Mouse (Mus musculus) frontal cortex, postnatal 25 days (tissue): ENCODE results near the gene Adh6a.

Experiments used
- DNase-seq, 2 experiments: peaks; one replicate each; pipeline ENCODE4 v3.0.0; 2022; ENCODE audit warnings: low spot score in 2 of 2

Adh6a gene

GRCm38 (mm10) chr3:138312965-138313364 is at the start of gene Adh6a:
Adh6a (plus strand) TSS chr3:138313286.
- DNase-seq, result no peak

GRCm38 (mm10) chr3:138264648-138265047 is 48.4 kb upstream of the Adh6a start:
- DNase-seq, result no peak

GRCm38 (mm10) chr3:138270507-138270906 is 42.6 kb upstream of the Adh6a start:
- DNase-seq, result no peak

GRCm38 (mm10) chr3:138271297-138271696 is 41.8 kb upstream of the Adh6a start:
- no peak for DNase-seq

- no peak for DNase-seq
These were observed 40.0 kb upstream of the Adh6a start for GRCm38 (mm10) chr3:138273080-138273479.

GRCm38 (mm10) chr3:138275100-138275499 is 38.0 kb upstream of the Adh6a start:
- no peak for DNase-seq

GRCm38 (mm10) chr3:138282556-138282955 is 30.5 kb upstream of the Adh6a start:
- DNase-seq, result no peak

- DNase-seq, result no peak
These were observed 29.3 kb upstream of the Adh6a start for GRCm38 (mm10) chr3:138283831-138284230.

GRCm38 (mm10) chr3:138285986-138286385 is 27.1 kb upstream of the Adh6a start:
- no peak for DNase-seq

GRCm38 (mm10) chr3:138287686-138288085 is 25.4 kb upstream of the Adh6a start:
- DNase-seq, result no peak

GRCm38 (mm10) chr3:138290672-138291071 is 22.4 kb upstream of the Adh6a start:
- no peak for DNase-seq

- no peak for DNase-seq
These were observed 21.5 kb upstream of the Adh6a start for GRCm38 (mm10) chr3:138291529-138292117.

GRCm38 (mm10) chr3:138293298-138293895 is 19.7 kb upstream of the Adh6a start:
- DNase-seq, result no peak

GRCm38 (mm10) chr3:138300130-138300529 is 13.0 kb upstream of the Adh6a start:
- no peak for DNase-seq

GRCm38 (mm10) chr3:138302676-138303075 is 10.4 kb upstream of the Adh6a start:
- no peak for DNase-seq

GRCm38 (mm10) chr3:138303771-138304488 is 9.2 kb upstream of the Adh6a start:
- no peak for DNase-seq

GRCm38 (mm10) chr3:138304489-138304871 is 8.6 kb upstream of the Adh6a start:
- DNase-seq, result no peak

- no peak for DNase-seq
These were observed 7.4 kb upstream of the Adh6a start for GRCm38 (mm10) chr3:138305486-138306289.

GRCm38 (mm10) chr3:138306290-138306683 is 6.8 kb upstream of the Adh6a start:
- no peak for DNase-seq

GRCm38 (mm10) chr3:138309910-138310309 is 3.2 kb upstream of the Adh6a start:
- DNase-seq, result no peak

- DNase-seq, result no peak
These were observed 2.1 kb upstream of the Adh6a start for GRCm38 (mm10) chr3:138311015-138311414.

GRCm38 (mm10) chr3:138316908-138317472 is 3.9 kb downstream of the Adh6a start:
- DNase-seq, result no peak
